Mouse (Mus musculus): ENCODE results near the gene 4933430I17Rik. TPM values are rescaled to one million over a fixed set of nuclear protein-coding genes. Genes with fewer than 3 reads are reported as not detected.

Gene 4933430I17Rik
- total and polyA plus RNA-seq, 3 experiments = 0.12 to 0.43 TPM; not detected in 1

- Histone ChIP-seq H3K4me3 (ENCODE audit: control insufficient read depth in 1 of 2, insufficient read depth in 1 of 2, low read depth in 2 of 2, low read length in 2 of 2) (peak overlapping the region in 1 of 2 experiments; percentile 9; a peak in 1 of 4 replicates), H3K27me3 (ENCODE audit: control insufficient read depth in 1 of 2, insufficient read depth in 2 of 2, low read length in 2 of 2) (no peaks in the 10 kb centered on the region; a peak in 1 of 4 replicates), H3K36me3 (ENCODE audit: control insufficient read depth in 1 of 2, insufficient read depth in 2 of 2, low read length in 2 of 2) (peaks cover 0 to 5% of the 10 kb centered on the region in 2 experiments; a peak in 1 of 4 replicates), H3K27ac (ENCODE audit: control insufficient read depth, low read depth, low read length) (no peak overlapping the region), H3K9ac (ENCODE audit: control insufficient read depth, low read depth, low read length, poor library complexity, severe bottlenecking) (no peak overlapping the region), H3K9me3 (replicated peaks; ENCODE audit: insufficient read depth, low read length) (no peaks in the 10 kb centered on the region), H3K79me2 (ENCODE audit: control insufficient read depth, insufficient read depth, low read length, poor library complexity) (no peaks in the 10 kb centered on the region), H3K4me1 (ENCODE audit: control insufficient read depth in 1 of 2, insufficient read depth in 2 of 2, low read length in 2 of 2) (peaks cover 5 to 13% of the 10 kb centered on the region in 2 experiments; a peak in 3 of 4 replicates)
- DNase-seq (ENCODE audit: low read depth, low spot score) = peak; percentile 50
- TF ChIP-seq RCOR1 (IDR thresholded peaks at IDR 0.05; ENCODE audit: low read depth, low read length) (no peak), MAX (IDR thresholded peaks at IDR 0.05; ENCODE audit: low read length) (peak; percentile 29; the same call in 1 of the 2 replicates), ZC3H11A (IDR thresholded peaks at IDR 0.05; ENCODE audit: low read depth, low read length) (no peak), TBP (IDR thresholded peaks at IDR 0.05; ENCODE audit: low read depth, low read length) (no peak), ZMIZ1 (IDR thresholded peaks at IDR 0.05; ENCODE audit: low read depth, low read length) (no peak), SIN3A (IDR thresholded peaks at IDR 0.05; ENCODE audit: low read length) (0 out of 2 replicates have a peak, but pooled peaks have one; percentile 19), ZNF384 (IDR thresholded peaks at IDR 0.05; ENCODE audit: low read depth, low read length) (no peak), KAT2A (conservative IDR thresholded peaks at IDR 0.05; ENCODE audit: low read depth, low read length) (no peak), ELF1 (IDR thresholded peaks at IDR 0.05; ENCODE audit: low read depth, low read length) (no peak), SMC3 (IDR thresholded peaks at IDR 0.05; ENCODE audit: low read depth, low read length) (no peak), MYC (IDR thresholded peaks at IDR 0.05; ENCODE audit: low read depth, low read length) (0 out of 2 replicates have a peak, but pooled peaks have one; percentile 11), TAL1 (IDR thresholded peaks at IDR 0.05; ENCODE audit: low read length) (no peak), GATA1 (IDR thresholded peaks at IDR 0.05; ENCODE audit: low read depth, low read length) (no peak), HCFC1 (IDR thresholded peaks at IDR 0.05; ENCODE audit: low read depth, low read length) (no peak), NRF1 (IDR thresholded peaks at IDR 0.05; ENCODE audit: insufficient read depth, low read depth, low read length, poor library complexity, severe bottlenecking) (no peak), BHLHE40 (IDR thresholded peaks at IDR 0.05; ENCODE audit: borderline replicate concordance, low read depth, low read length) (no peak), CHD1 (IDR thresholded peaks at IDR 0.05; ENCODE audit: low read depth, low read length) (no peak), POLR2AphosphoS5 (IDR thresholded peaks at IDR 0.05; ENCODE audit: borderline replicate concordance, low read depth, low read length) (no peak)
These were observed 30.9 kb upstream of the 4933430I17Rik start for GRCm38 (mm10) chr4:62494230-62494629.

- Histone ChIP-seq H3K36me3 (ENCODE audit: control insufficient read depth in 1 of 2, insufficient read depth in 2 of 2, low read length in 2 of 2) (peaks cover 0 to 5% of the 10 kb centered on the region in 2 experiments; a peak in 1 of 4 replicates), H3K27me3 (ENCODE audit: control insufficient read depth in 1 of 2, insufficient read depth in 2 of 2, low read length in 2 of 2) (no peaks in the 10 kb centered on the region; a peak in 1 of 4 replicates), H3K4me3 (ENCODE audit: control insufficient read depth in 1 of 2, insufficient read depth in 1 of 2, low read depth in 2 of 2, low read length in 2 of 2) (no peak overlapping the region), H3K4me1 (ENCODE audit: control insufficient read depth in 1 of 2, insufficient read depth in 2 of 2, low read length in 2 of 2) (peaks cover 5 to 15% of the 10 kb centered on the region in 2 experiments; a peak in 3 of 4 replicates), H3K9ac (ENCODE audit: control insufficient read depth, low read depth, low read length, poor library complexity, severe bottlenecking) (no peak overlapping the region), H3K9me3 (replicated peaks; ENCODE audit: insufficient read depth, low read length) (no peaks in the 10 kb centered on the region), H3K79me2 (ENCODE audit: control insufficient read depth, insufficient read depth, low read length, poor library complexity) (no peaks in the 10 kb centered on the region), H3K27ac (ENCODE audit: control insufficient read depth, low read depth, low read length) (no peak overlapping the region)
- TF ChIP-seq CHD2 (IDR thresholded peaks at IDR 0.05; ENCODE audit: low read length) (no peak), RAD21 (IDR thresholded peaks at IDR 0.05; ENCODE audit: low read depth, low read length) (no peak), TCF12 (IDR thresholded peaks at IDR 0.05; ENCODE audit: low read depth, low read length) (no peak), NRF1 (IDR thresholded peaks at IDR 0.05; ENCODE audit: insufficient read depth, low read depth, low read length, poor library complexity, severe bottlenecking) (no peak), CHD1 (IDR thresholded peaks at IDR 0.05; ENCODE audit: low read depth, low read length) (no peak), HCFC1 (IDR thresholded peaks at IDR 0.05; ENCODE audit: low read depth, low read length) (no peak), SMC3 (IDR thresholded peaks at IDR 0.05; ENCODE audit: low read depth, low read length) (no peak), UBTF (IDR thresholded peaks at IDR 0.05; ENCODE audit: borderline replicate concordance, insufficient read depth, low read depth, low read length) (no peak), BHLHE40 (IDR thresholded peaks at IDR 0.05; ENCODE audit: borderline replicate concordance, low read depth, low read length) (no peak), NELFE (IDR thresholded peaks at IDR 0.05; ENCODE audit: low read depth, low read length) (no peak), MYB (IDR thresholded peaks at IDR 0.05; ENCODE audit: low read depth, low read length) (no peak), ZMIZ1 (IDR thresholded peaks at IDR 0.05; ENCODE audit: low read depth, low read length) (no peak), ETS1 (IDR thresholded peaks at IDR 0.05; ENCODE audit: low read depth, low read length) (no peak), RCOR1 (IDR thresholded peaks at IDR 0.05; ENCODE audit: low read depth, low read length) (no peak)
- peak; percentile 18 for DNase-seq (ENCODE audit: low read depth, low spot score)
These were observed 29.2 kb upstream of the 4933430I17Rik start for GRCm38 (mm10) chr4:62495946-62496345.

Data from MEL (cell line).